Mouse (Mus musculus) heart, postnatal 0 days (tissue): ENCODE results near the gene Cdc14b.

Experiments used
- CTCF ChIP-seq: IDR thresholded peaks from 2 replicates; pipeline ENCODE4 v1.5.1; 2016; ENCODE audit warnings: antibody characterized with exemption, control low read depth, low read depth
- EP300 ChIP-seq: IDR thresholded peaks from 2 replicates; pipeline ENCODE4 v1.6.1; 2016; ENCODE audit warnings: antibody characterized with exemption, low read depth

DNA sequence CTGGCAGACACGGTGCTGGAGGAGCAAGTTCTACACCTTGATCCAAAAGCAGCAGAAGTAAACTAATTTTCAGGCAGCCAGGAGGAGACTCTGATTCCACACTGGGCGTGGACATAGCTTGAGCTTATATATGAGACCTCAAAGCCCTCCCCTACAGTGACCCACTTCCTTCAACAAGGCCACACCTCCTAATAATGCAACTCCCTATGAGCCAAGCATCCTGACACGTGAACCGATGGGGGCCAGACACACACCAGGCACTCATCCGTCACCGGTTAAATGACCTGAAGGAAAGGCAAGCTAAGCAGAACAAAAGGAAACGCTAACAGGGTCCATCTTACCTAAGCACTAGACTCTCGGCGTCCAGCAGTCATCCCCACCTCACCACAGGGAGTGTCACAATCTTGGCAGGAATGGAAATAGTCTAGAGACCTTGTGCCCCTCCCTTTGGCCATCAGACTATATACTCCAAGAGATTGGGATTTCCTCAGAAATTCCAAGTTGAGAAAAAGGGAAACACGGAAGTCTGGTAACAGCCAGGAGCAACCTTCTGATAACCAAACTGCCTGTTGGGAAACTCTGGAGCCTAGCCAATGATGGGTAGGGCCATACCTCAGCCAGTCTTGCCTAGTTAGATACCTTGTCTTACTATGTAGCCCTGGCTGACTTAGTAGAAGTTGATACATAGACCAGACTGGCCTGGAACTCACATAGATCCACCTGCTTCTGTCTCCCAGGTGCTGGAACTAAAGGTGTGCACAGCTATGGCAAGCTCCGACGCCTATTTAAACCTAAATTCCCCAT, 17.9 kb downstream of the Cdc14b start:
- TF ChIP-seq CTCF (no peak), EP300 (no peak)
